Mouse (Mus musculus): Measurements from ENCODE around the gene Mrps7. TPM values are rescaled to one million over a fixed set of nuclear protein-coding genes. Genes with fewer than 3 reads are reported as not detected.
A peak's percentile ranks its signal among the peaks of the same experiment; 100 is the strongest.
"Not testable (repeated sequence)": the region's sequence is repeated elsewhere in the genome, so short reads cannot be mapped to it uniquely, and the experiment has no call there.

The Mrps7 gene
- polyA plus RNA-seq, 1 experiment from 2014 or later, result 86.2 TPM

- not testable (repeated sequence) for H3K9me3 ChIP-seq (replicated peaks; ENCODE audit: control insufficient read depth, low read length); H3K27ac ChIP-seq (ENCODE audit: low read length); H3K4me2 ChIP-seq (ENCODE audit: low read depth, low read length); H3K9ac ChIP-seq (ENCODE audit: low read length); H3K4me3 ChIP-seq (ENCODE audit: low read length); H3K4me1 ChIP-seq (ENCODE audit: control insufficient read depth, insufficient read depth, low read length); ATAC-seq (replicated peaks; ENCODE audit: extremely low read depth, insufficient read depth, low FRiP score); H3K27me3 ChIP-seq (ENCODE audit: control insufficient read depth, insufficient read depth, low read length)
- WGBS, result 84% methylated on average over 14 of the region's 14 CpGs
- peaks cover 26% of the 10 kb centered on the region for H3K36me3 ChIP-seq (ENCODE audit: control insufficient read depth, insufficient read depth)
These were observed 41.8 kb downstream of the Mrps7 start for GRCm38 (mm10) chr11:115645498-115645897.

GRCm38 (mm10) chr11:115646439-115646838 lies 42.7 kb downstream of the Mrps7 start:
- peaks cover 26% of the 10 kb centered on the region for H3K36me3 ChIP-seq (ENCODE audit: control insufficient read depth, insufficient read depth)
- H3K9me3 ChIP-seq (replicated peaks; ENCODE audit: control insufficient read depth, low read length), result no peaks in the 10 kb centered on the region
- H3K4me2 ChIP-seq (ENCODE audit: low read depth, low read length), result no peak overlapping the region
- no peaks in the 10 kb centered on the region for H3K27me3 ChIP-seq (ENCODE audit: control insufficient read depth, insufficient read depth, low read length)
- H3K9ac ChIP-seq (ENCODE audit: low read length), result no peak overlapping the region
- WGBS, result 88% methylated on average over 9 of the region's 9 CpGs
- H3K4me3 ChIP-seq (ENCODE audit: low read length), result no peak overlapping the region
- no peak overlapping the region for H3K27ac ChIP-seq (ENCODE audit: low read length)
- no peak for ATAC-seq (replicated peaks; ENCODE audit: extremely low read depth, insufficient read depth, low FRiP score)
- H3K4me1 ChIP-seq (ENCODE audit: control insufficient read depth, insufficient read depth, low read length), result peaks cover 9% of the 10 kb centered on the region

- Histone ChIP-seq H3K36me3 (ENCODE audit: control insufficient read depth, insufficient read depth) (peaks cover 26% of the 10 kb centered on the region), H3K4me2 (ENCODE audit: low read depth, low read length) (no peak overlapping the region), H3K27ac (ENCODE audit: low read length) (no peak overlapping the region), H3K4me1 (ENCODE audit: control insufficient read depth, insufficient read depth, low read length) (peaks cover 12% of the 10 kb centered on the region), H3K9ac (ENCODE audit: low read length) (no peak overlapping the region), H3K27me3 (ENCODE audit: control insufficient read depth, insufficient read depth, low read length) (no peaks in the 10 kb centered on the region), H3K9me3 (replicated peaks; ENCODE audit: control insufficient read depth, low read length) (no peaks in the 10 kb centered on the region), H3K4me3 (ENCODE audit: low read length) (no peak overlapping the region)
- 42% methylated on average over 6 of the region's 6 CpGs for WGBS
- no peak for ATAC-seq (replicated peaks; ENCODE audit: extremely low read depth, insufficient read depth, low FRiP score)
These were observed 43.7 kb downstream of the Mrps7 start for GRCm38 (mm10) chr11:115647459-115647858.

- Histone ChIP-seq H3K36me3 (ENCODE audit: control insufficient read depth, insufficient read depth) (peaks cover 20% of the 10 kb centered on the region), H3K27me3 (ENCODE audit: control insufficient read depth, insufficient read depth, low read length) (no peaks in the 10 kb centered on the region), H3K4me3 (ENCODE audit: low read length) (no peak overlapping the region), H3K9ac (ENCODE audit: low read length) (peak overlapping the region; percentile 41; the same call in 1 of the 2 replicates), H3K9me3 (replicated peaks; ENCODE audit: control insufficient read depth, low read length) (no peaks in the 10 kb centered on the region), H3K4me2 (ENCODE audit: low read depth, low read length) (no peak overlapping the region), H3K4me1 (ENCODE audit: control insufficient read depth, insufficient read depth, low read length) (peaks cover 25% of the 10 kb centered on the region), H3K27ac (ENCODE audit: low read length) (peak overlapping the region; percentile 37; the same call in 1 of the 2 replicates)
- 53% methylated on average over 10 of the region's 10 CpGs for WGBS
- no peak for ATAC-seq (replicated peaks; ENCODE audit: extremely low read depth, insufficient read depth, low FRiP score)
These were observed 46.0 kb downstream of the Mrps7 start for GRCm38 (mm10) chr11:115649706-115650105.

DNA sequence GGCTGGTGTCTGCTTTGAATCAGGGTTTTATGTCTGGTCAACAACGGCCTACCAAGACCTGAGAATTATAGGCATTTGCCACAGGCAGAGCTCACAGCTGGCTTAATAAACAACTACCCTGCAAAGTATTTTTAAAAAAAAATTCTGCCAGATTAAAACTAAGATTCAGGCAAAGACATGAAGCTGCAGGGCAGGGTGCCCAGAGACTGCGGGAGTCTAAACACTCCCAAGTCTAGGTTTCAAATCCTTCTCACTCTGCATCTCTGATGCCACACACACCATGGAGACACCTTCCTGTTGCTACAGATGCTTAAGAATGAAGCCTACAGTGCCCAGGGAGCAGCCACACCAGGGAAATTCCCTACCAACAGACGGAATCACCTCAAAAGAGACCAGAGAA lies 48.0 kb downstream of the Mrps7 start:
- Histone ChIP-seq H3K4me3 (ENCODE audit: low read length) (no peak overlapping the region), H3K9me3 (replicated peaks; ENCODE audit: control insufficient read depth, low read length) (no peaks in the 10 kb centered on the region), H3K4me1 (ENCODE audit: control insufficient read depth, insufficient read depth, low read length) (peaks cover 25% of the 10 kb centered on the region), H3K27ac (ENCODE audit: low read length) (0 out of 2 replicates have a peak overlapping the region, but pooled peaks have one; percentile 42), H3K36me3 (ENCODE audit: control insufficient read depth, insufficient read depth) (peaks cover 18% of the 10 kb centered on the region; the same call in 1 of the 2 replicates), H3K4me2 (ENCODE audit: low read depth, low read length) (no peak overlapping the region), H3K27me3 (ENCODE audit: control insufficient read depth, insufficient read depth, low read length) (no peaks in the 10 kb centered on the region), H3K9ac (ENCODE audit: low read length) (no peak overlapping the region)
- no peak for ATAC-seq (replicated peaks; ENCODE audit: extremely low read depth, insufficient read depth, low FRiP score)
- 84% methylated on average over 3 of the region's 3 CpGs for WGBS

- Histone ChIP-seq H3K4me2 (ENCODE audit: low read depth, low read length) (peak overlapping the region; percentile 52), H3K27ac (ENCODE audit: low read length) (peak overlapping the region; percentile 94), H3K9me3 (replicated peaks; ENCODE audit: control insufficient read depth, low read length) (no peaks in the 10 kb centered on the region), H3K4me1 (ENCODE audit: control insufficient read depth, insufficient read depth, low read length) (peaks cover 23% of the 10 kb centered on the region), H3K9ac (ENCODE audit: low read length) (peak overlapping the region; percentile 62), H3K4me3 (ENCODE audit: low read length) (no peak overlapping the region), H3K36me3 (ENCODE audit: control insufficient read depth, insufficient read depth) (peaks cover 11% of the 10 kb centered on the region; the same call in 1 of the 2 replicates), H3K27me3 (ENCODE audit: control insufficient read depth, insufficient read depth, low read length) (no peaks in the 10 kb centered on the region)
- peak; percentile 76 for ATAC-seq (replicated peaks; ENCODE audit: extremely low read depth, insufficient read depth, low FRiP score)
- WGBS, result 37% methylated on average over 3 of the region's 3 CpGs
These were observed 49.5 kb downstream of the Mrps7 start for GRCm38 (mm10) chr11:115653194-115653593.

- no peak overlapping the region for H3K4me3 ChIP-seq (ENCODE audit: low read length)
- peaks cover 7% of the 10 kb centered on the region; the same call in 1 of the 2 replicates for H3K36me3 ChIP-seq (ENCODE audit: control insufficient read depth, insufficient read depth)
- no peak for ATAC-seq (replicated peaks; ENCODE audit: extremely low read depth, insufficient read depth, low FRiP score)
- no peaks in the 10 kb centered on the region for H3K27me3 ChIP-seq (ENCODE audit: control insufficient read depth, insufficient read depth, low read length)
- H3K27ac ChIP-seq (ENCODE audit: low read length), result peak overlapping the region; percentile 94
- 21% methylated on average over 2 of the region's 2 CpGs for WGBS
- H3K4me2 ChIP-seq (ENCODE audit: low read depth, low read length), result no peak overlapping the region
- H3K4me1 ChIP-seq (ENCODE audit: control insufficient read depth, insufficient read depth, low read length), result peaks cover 23% of the 10 kb centered on the region
- H3K9me3 ChIP-seq (replicated peaks; ENCODE audit: control insufficient read depth, low read length), result no peaks in the 10 kb centered on the region
- no peak overlapping the region for H3K9ac ChIP-seq (ENCODE audit: low read length)
These were observed 50.4 kb downstream of the Mrps7 start for GRCm38 (mm10) chr11:115654128-115654527.

Other genes with a start within 250 kb of the Mrps7 start
- gene Hid1, start 236.2 kb upstream of the Mrps7 start, polyA plus RNA-seq (2015; fragmentation: Nextera tagmentation; extraction: Ambion mirVana), result 8.5 and 9.2 TPM in 2 replicates
- gene Cdr2l, start 222.0 kb upstream of the Mrps7 start, polyA plus RNA-seq (2015; fragmentation: Nextera tagmentation; extraction: Ambion mirVana), result 7.0 and 7.5 TPM in 2 replicates
- 175 and 179 TPM in 2 replicates for gene Mrpl58, start 200.2 kb upstream of the Mrps7 start, polyA plus RNA-seq (2015; fragmentation: Nextera tagmentation; extraction: Ambion mirVana)
- 1,945 and 2,019 TPM in 2 replicates for gene Atp5h, start 184.0 kb upstream of the Mrps7 start, polyA plus RNA-seq (2015; fragmentation: Nextera tagmentation; extraction: Ambion mirVana)
- gene Kctd2, start 183.8 kb upstream of the Mrps7 start, polyA plus RNA-seq (2015; fragmentation: Nextera tagmentation; extraction: Ambion mirVana), result 3.9 and 12.6 TPM in 2 replicates
- gene Trim80, start 163.4 kb upstream of the Mrps7 start, polyA plus RNA-seq (2015; fragmentation: Nextera tagmentation; extraction: Ambion mirVana), result 0.12 and 0.14 TPM in 2 replicates
- 4.1 and 12.9 TPM in 2 replicates for gene Slc16a5, start 141.5 kb upstream of the Mrps7 start, polyA plus RNA-seq (2015; fragmentation: Nextera tagmentation; extraction: Ambion mirVana)
- 5.4 and 6.2 TPM in 2 replicates for gene Armc7, start 128.3 kb upstream of the Mrps7 start, polyA plus RNA-seq (2015; fragmentation: Nextera tagmentation; extraction: Ambion mirVana)
- 60.1 and 64.9 TPM in 2 replicates for gene Nt5c, start 112.1 kb upstream of the Mrps7 start, polyA plus RNA-seq (2015; fragmentation: Nextera tagmentation; extraction: Ambion mirVana)
- 523 and 525 TPM in 2 replicates for gene Jpt1, start 89.5 kb upstream of the Mrps7 start, polyA plus RNA-seq (2015; fragmentation: Nextera tagmentation; extraction: Ambion mirVana)
- 556 and 599 TPM in 2 replicates for gene Sumo2, start 67.6 kb upstream of the Mrps7 start, polyA plus RNA-seq (2015; fragmentation: Nextera tagmentation; extraction: Ambion mirVana)
- 107 and 117 TPM in 2 replicates for gene Nup85, start 39.5 kb upstream of the Mrps7 start, polyA plus RNA-seq (2015; fragmentation: Nextera tagmentation; extraction: Ambion mirVana)
- 15.4 and 18.8 TPM in 2 replicates for gene Gga3, start 126 bp downstream of the Mrps7 start, polyA plus RNA-seq (2015; fragmentation: Nextera tagmentation; extraction: Ambion mirVana)
- gene Mif4gd, start 9.0 kb downstream of the Mrps7 start, polyA plus RNA-seq (2015; fragmentation: Nextera tagmentation; extraction: Ambion mirVana), result 41.5 and 42.0 TPM in 2 replicates
- 55.7 and 58.1 TPM in 2 replicates for gene Slc25a19, start 24.4 kb downstream of the Mrps7 start, polyA plus RNA-seq (2015; fragmentation: Nextera tagmentation; extraction: Ambion mirVana)
- gene Grb2, start 104.7 kb downstream of the Mrps7 start, polyA plus RNA-seq (2015; fragmentation: Nextera tagmentation; extraction: Ambion mirVana), result 103 and 118 TPM in 2 replicates
- 36.8 and 43.1 TPM in 2 replicates for gene Tmem94, start 161.5 kb downstream of the Mrps7 start, polyA plus RNA-seq (2015; fragmentation: Nextera tagmentation; extraction: Ambion mirVana)
- 18.9 and 22.1 TPM in 2 replicates for gene Caskin2, start 209.7 kb downstream of the Mrps7 start, polyA plus RNA-seq (2015; fragmentation: Nextera tagmentation; extraction: Ambion mirVana)
- gene Tsen54, start 210.8 kb downstream of the Mrps7 start, polyA plus RNA-seq (2015; fragmentation: Nextera tagmentation; extraction: Ambion mirVana), result 26.2 and 28.3 TPM in 2 replicates
- 17.7 and 18.2 TPM in 2 replicates for gene Llgl2, start 220.1 kb downstream of the Mrps7 start, polyA plus RNA-seq (2015; fragmentation: Nextera tagmentation; extraction: Ambion mirVana)

Data from heart, embryonic 16.5 days (tissue).